Mouse (Mus musculus) kidney, embryonic 14.5 days (tissue): ENCODE measurements at regions not wholly inside any gene's neighbourhood (a gene's known extent, or its start where the extent isn't known, plus 50 kb on each side); places are given as distances from the start of the nearest gene placed in this dataset.

Experiments
- ATAC-seq: fragments of 200-750 bp; cut with Nextera tagmentation; 2 replicates; pipeline ENCODE4 v1.8.0; 2017; ENCODE audit warnings: moderate number of reproducible peaks, mild to moderate bottlenecking, moderate TSS enrichment, moderate library complexity; ENCODE audit not compliant: low FRiP score, low TSS enrichment
- H3K27ac ChIP-seq: fragments of 300-500 bp; sonication (generic); 2 replicates; pipeline ENCODE4 v1.5.1; 2014; ENCODE audit warnings: low read depth, mild to moderate bottlenecking, low read length, moderate library complexity, mixed read lengths
- H3K27me3 ChIP-seq: fragments of 300-500 bp; sonication (generic); 2 replicates; pipeline ENCODE4 v1.6.1; 2014; ENCODE audit warnings: mild to moderate bottlenecking, low read length; ENCODE audit not compliant: control insufficient read depth, insufficient read depth
- H3K36me3 ChIP-seq: fragments of 300-500 bp; sonication (generic); 2 replicates; pipeline ENCODE4 v1.6.1; 2014; ENCODE audit warnings: low read length, mixed read lengths; ENCODE audit not compliant: control insufficient read depth, insufficient read depth
- H3K4me1 ChIP-seq: fragments of 300-500 bp; sonication (generic); 2 replicates; pipeline ENCODE4 v1.6.1; 2014; ENCODE audit warnings: low read length, mixed read lengths; ENCODE audit not compliant: control insufficient read depth, insufficient read depth
- H3K4me2 ChIP-seq: fragments of 300-500 bp; sonication (generic); replicated peaks from 2 replicates; pipeline ENCODE4 v1.6.1; 2014; ENCODE audit warnings: low read depth, mild to moderate bottlenecking, low read length
- H3K4me3 ChIP-seq: fragments of 300-500 bp; sonication (generic); 2 replicates; pipeline ENCODE4 v1.5.1; 2014; ENCODE audit warnings: mild to moderate bottlenecking, low read length
- H3K9ac ChIP-seq: fragments of 300-500 bp; sonication (generic); 2 replicates; pipeline ENCODE4 v1.6.1; 2014; ENCODE audit warnings: low read depth, mild to moderate bottlenecking, low read length, moderate library complexity
- H3K9me3 ChIP-seq: fragments of 300-500 bp; sonication (generic); 2 replicates; pipeline ENCODE4 v1.6.1; 2016; ENCODE audit warnings: low read length; ENCODE audit not compliant: control insufficient read depth
- WGBS: fragments of 180-500 bp; shearing (Covaris S2); extraction: QIAGEN DNeasy Blood & Tissue Kit; methylation state at CpG from one replicate; pipeline ENCODE4 v1.1.7; 2014; 5-methylcytosine and 5-hydroxymethylcytosine counted together

GRCm38 (mm10) chr15:97112452-97113200, 56.9 kb upstream of the Slc38a4 start:
- Histone ChIP-seq H3K4me1 (peaks cover 23% of the 10 kb centered on the region), H3K4me2 (no peak overlapping the region), H3K36me3 (no peaks in the 10 kb centered on the region), H3K4me3 (no peak overlapping the region), H3K27me3 (no peaks in the 10 kb centered on the region), H3K9me3 (no peaks in the 10 kb centered on the region), H3K27ac (peak overlapping the region; percentile 56; the same call in 1 of the 2 replicates), H3K9ac (no peak overlapping the region)
- WGBS: 66% methylated on average over 19 of the region's 19 CpGs
- 0 out of 2 replicates have a peak, but pooled peaks have one; percentile 36 for ATAC-seq

- H3K36me3 ChIP-seq: no peaks in the 10 kb centered on the region
- peak overlapping the region; percentile 37; the same call in 1 of the 2 replicates for H3K27ac ChIP-seq
- H3K9me3 ChIP-seq: no peaks in the 10 kb centered on the region
- no peaks in the 10 kb centered on the region for H3K27me3 ChIP-seq
- H3K4me1 ChIP-seq: peaks cover 28% of the 10 kb centered on the region
- WGBS: 67% methylated on average over 11 of the region's 11 CpGs
- H3K9ac ChIP-seq: no peak overlapping the region
- no peak overlapping the region for H3K4me3 ChIP-seq
- no peak overlapping the region for H3K4me2 ChIP-seq
- ATAC-seq: no peak
These were observed 55.8 kb upstream of the Slc38a4 start for GRCm38 (mm10) chr15:97111320-97112192.

GRCm38 (mm10) chr15:97107779-97108178, 52.0 kb upstream of the Slc38a4 start:
- H3K4me3 ChIP-seq: no peak overlapping the region
- peaks cover 30% of the 10 kb centered on the region for H3K4me1 ChIP-seq
- H3K9me3 ChIP-seq: no peaks in the 10 kb centered on the region
- no peak overlapping the region for H3K9ac ChIP-seq
- H3K4me2 ChIP-seq: no peak overlapping the region
- 2% methylated on average over 10 of the region's 10 CpGs for WGBS
- no peaks in the 10 kb centered on the region for H3K36me3 ChIP-seq
- peak; percentile 53 for ATAC-seq
- no peaks in the 10 kb centered on the region for H3K27me3 ChIP-seq
- no peak overlapping the region; the same call in 1 of the 2 replicates for H3K27ac ChIP-seq

- Histone ChIP-seq H3K4me3 (no peak overlapping the region), H3K9ac (no peak overlapping the region), H3K4me2 (no peak overlapping the region), H3K9me3 (no peaks in the 10 kb centered on the region), H3K36me3 (no peaks in the 10 kb centered on the region), H3K27ac (no peak overlapping the region), H3K27me3 (no peaks in the 10 kb centered on the region), H3K4me1 (peaks cover 24% of the 10 kb centered on the region)
- ATAC-seq: no peak
- WGBS: 74% methylated on average over 6 of the region's 6 CpGs
These were observed 50.8 kb upstream of the Slc38a4 start for GRCm38 (mm10) chr15:97106556-97106955.
